Mouse (Mus musculus) CD4-positive, CD25-positive, alpha-beta regulatory T cell, adult 2 months (primary cell): ENCODE measurements at regions not wholly inside any gene's neighbourhood (a gene's known extent, or its start where the extent isn't known, plus 50 kb on each side); places are given as distances from the start of the nearest gene placed in this dataset.

Experiments used
- DNase-seq: peaks from one replicate; pipeline ENCODE4 v3.0.0-alpha.2; 2012; ENCODE audit warnings: low read depth, low spot score

- no peak for DNase-seq
Observed at GRCm38 (mm10) chr4:131272060-131272459, 327.9 kb downstream of the Matn1 start.

GRCm38 (mm10) chr4:131293560-131293959 is 349.4 kb downstream of the Matn1 start:
- no peak for DNase-seq

DNA sequence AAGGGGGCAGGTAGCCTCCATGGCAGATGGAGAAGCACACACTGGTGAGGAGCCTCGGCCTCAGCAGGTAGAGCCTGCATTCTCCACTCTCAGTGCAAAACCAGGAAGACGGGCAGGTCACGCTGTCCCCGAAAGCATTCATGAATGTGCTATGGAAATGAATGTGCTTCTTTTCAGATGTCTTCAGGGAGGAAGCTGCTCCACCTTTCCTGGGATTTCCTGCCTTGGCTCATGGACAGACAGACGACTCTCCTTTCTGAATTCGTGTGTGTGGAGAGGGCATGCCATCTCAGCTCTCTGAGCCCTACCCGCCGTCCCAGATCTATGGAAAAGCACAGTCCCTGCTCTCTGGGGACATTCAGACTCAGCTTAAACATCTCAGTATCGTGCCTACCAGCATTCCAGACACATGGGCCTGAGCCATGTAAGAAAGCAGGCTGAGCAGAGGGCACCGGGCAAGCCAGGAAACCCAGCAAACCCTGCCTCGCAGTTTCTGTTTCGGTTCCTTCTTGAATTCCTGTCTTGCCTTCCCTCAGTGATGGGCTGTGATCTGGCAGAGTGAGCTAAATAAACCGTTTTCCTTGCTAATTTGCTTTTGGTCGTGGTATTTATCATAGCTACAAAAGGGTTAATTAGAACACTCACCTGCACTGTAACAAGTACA is 354.0 kb downstream of the Matn1 start:
- DNase-seq: no peak

- DNase-seq: no peak
Observed at GRCm38 (mm10) chr4:131303936-131304335, 359.8 kb downstream of the Matn1 start.

GRCm38 (mm10) chr4:131304361-131304777 is 360.2 kb downstream of the Matn1 start:
- DNase-seq: no peak

DNA sequence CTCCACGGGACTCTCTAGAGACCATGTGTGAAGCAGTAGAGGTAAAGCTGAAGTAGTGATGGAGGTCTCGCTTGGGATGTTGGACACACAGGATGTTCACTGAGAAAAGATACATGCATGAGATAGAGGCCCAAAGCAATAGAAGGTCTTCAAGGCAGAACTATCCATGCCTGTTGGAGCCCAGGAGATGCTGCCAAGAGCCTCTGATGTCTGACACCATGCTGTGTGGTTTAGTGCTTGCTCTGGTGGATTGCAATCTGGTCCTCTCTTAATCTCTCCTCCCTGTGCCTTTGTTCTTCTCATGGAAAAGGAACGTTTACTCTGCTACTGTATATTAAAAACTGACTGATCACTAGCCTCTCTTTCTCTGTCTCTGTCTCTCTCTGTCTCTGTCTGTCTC is 370.0 kb downstream of the Matn1 start:
- no peak for DNase-seq

- DNase-seq: no peak
Observed at GRCm38 (mm10) chr4:131316041-131316440, 371.9 kb downstream of the Matn1 start.

- DNase-seq: no peak
Observed at GRCm38 (mm10) chr4:131322323-131322722, 378.1 kb downstream of the Matn1 start.

DNA sequence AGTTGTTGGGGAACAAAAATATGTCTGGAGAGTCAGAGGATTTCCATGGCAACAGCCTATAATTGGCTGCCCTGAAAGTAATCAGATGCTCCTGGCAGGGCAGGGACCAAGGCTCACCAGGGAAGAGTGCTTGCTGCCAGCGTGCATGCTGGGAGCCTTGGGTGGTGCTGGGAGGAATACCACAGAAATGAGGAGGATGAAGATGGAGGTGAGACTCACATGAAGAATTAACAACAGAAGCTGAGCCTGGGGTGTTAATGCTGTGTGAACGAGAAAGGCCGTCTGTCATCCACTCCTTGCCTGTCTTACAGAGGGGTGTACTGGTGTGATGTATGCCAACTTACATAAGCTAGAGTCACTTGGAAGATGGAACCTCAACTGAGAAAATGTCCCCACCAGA is 380.3 kb downstream of the Matn1 start:
- no peak for DNase-seq

GRCm38 (mm10) chr4:131325200-131325599 is 381.0 kb downstream of the Matn1 start:
- DNase-seq: no peak

GRCm38 (mm10) chr4:131325609-131326008 is 381.4 kb downstream of the Matn1 start:
- no peak for DNase-seq

GRCm38 (mm10) chr4:131329398-131329797 is 385.2 kb downstream of the Matn1 start:
- no peak for DNase-seq

GRCm38 (mm10) chr4:131331646-131332045 is 387.5 kb downstream of the Matn1 start:
- no peak for DNase-seq

DNA sequence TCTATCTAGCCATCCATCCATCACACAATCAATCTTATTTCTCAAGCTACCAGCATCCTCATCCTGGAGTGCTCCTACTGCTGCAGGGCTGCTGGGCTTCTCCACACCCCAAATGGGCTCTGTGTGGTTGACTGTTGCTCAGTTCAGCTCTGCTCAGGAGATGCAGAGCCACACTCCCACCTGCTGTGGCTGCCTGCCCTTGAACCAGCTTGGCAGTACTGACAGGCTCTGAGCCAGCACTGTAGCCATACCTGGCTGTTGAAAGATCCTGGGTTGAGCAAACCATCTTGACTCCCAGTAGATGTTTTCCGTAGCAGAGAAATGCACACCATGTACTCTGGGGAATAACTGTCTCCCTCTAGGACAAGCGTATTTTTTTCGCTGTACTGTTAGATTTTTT is 392.6 kb downstream of the Matn1 start:
- DNase-seq: no peak

- no peak for DNase-seq
Observed at GRCm38 (mm10) chr4:131340993-131341695, 397.0 kb downstream of the Matn1 start.

- no peak for DNase-seq
Observed at GRCm38 (mm10) chr4:131346727-131347126, 402.5 kb downstream of the Matn1 start.

DNA sequence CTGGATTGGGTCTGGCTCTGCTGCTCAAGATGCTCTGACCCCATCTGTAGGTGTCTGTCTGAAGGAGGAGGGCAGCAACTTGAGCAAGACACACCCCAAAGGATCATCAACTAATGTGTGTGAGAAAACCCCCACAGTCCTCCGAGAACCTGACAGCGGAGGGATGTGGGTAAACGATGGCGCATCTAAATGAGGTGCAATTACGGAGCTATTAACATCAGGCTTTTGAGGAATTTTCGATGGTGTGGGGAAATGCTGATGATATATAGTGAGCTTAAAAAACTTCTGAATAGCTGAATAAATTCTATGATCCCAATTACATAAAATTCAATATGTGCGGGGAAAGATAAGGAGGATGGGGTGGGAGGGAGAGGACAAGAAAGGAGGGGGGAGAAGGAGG is 406.1 kb downstream of the Matn1 start:
- no peak for DNase-seq

DNA sequence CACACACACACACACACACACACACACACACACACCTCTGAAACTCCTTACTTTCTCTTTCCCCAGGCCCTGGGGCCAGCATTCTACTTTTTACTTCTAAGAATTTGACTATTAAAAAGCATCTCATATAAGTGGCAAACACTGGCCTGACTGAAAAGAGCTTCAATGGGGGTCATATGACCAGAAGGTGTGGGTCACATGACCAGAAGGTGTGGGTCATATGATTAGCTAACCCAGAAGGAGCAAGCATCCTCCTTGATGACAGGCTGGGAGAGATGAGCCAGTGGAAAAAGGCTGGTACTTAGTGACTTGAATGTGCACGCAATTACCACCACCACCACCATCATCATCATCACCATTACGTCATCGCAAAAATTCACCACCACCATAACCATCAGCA is 410.7 kb downstream of the Matn1 start:
- DNase-seq: no peak

GRCm38 (mm10) chr4:131355526-131355991 is 411.4 kb downstream of the Matn1 start:
- DNase-seq: no peak

DNA sequence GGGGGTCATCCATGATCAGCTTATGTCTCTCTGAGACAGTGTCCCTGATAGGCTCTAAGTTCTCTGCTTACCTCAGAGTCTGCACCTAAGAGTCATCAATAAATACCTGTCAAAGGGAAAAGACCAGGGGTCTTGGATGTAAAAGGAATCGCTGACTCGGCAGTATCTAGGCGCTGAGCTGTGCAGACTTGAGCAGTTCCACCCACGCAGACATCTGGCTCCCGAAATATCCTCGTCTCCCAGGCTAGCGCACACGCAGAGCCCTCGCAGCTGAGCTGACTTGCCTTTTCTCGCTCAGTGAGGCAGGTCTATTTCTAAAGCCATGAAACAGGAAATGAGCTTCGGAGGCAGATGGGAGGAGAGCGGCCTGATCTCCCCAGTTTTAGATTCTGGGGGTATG is 412.1 kb downstream of the Matn1 start:
- no peak for DNase-seq

DNA sequence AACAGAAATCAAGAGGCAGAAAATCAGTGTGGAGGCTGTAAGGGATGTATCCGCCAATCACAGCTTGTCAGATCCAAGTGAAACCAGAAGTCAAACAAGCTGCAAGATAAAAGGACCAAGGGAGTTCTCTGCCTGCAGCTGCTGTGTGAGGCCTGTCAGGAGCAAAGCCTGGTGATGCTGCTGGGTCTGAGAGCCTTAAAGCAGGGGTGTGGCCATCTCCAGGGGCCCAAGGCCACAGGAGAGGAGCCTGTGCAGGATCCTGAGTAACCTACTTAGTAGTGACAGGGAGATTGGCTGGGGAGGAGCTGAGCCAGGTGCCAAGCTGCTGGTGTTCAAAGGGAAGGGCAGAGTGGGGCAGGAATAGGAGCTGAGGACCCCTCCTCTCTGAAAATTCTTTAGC is 418.8 kb downstream of the Matn1 start:
- no peak for DNase-seq

GRCm38 (mm10) chr4:131364671-131365252 is 420.6 kb downstream of the Matn1 start:
- DNase-seq: peak; percentile 30

DNA sequence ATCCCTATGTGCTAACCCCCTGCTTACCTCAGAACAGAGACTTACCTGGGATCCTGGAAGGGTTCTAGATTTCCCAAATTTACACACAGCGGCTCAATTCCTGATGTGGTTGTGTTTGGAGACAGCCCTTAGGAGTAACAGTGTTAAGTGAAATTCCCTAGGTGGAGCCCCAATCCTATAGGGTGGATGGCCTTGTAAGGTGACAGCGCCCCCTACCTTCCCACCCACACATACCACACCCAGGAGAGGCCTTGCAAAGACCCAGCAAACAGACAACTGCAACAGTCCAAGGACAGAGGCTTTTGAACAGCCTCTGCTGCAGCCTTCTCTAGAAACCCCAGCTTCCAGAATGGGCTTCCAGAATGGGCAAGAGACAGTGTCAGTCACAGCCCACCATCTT is 421.8 kb downstream of the Matn1 start:
- peak; percentile 5 for DNase-seq
